Mouse (Mus musculus) left cerebral cortex, adult 2 months (tissue): ENCODE results near the gene Tmem169. TPM values are rescaled to one million over a fixed set of nuclear protein-coding genes. Genes with fewer than 3 reads are reported as not detected.

Source experiments
- DNase-seq, 2 experiments: peaks; one replicate each; pipeline ENCODE4 v3.0.0; 2021 to 2022; ENCODE audit warnings: low spot score in 2 of 2, mixed read lengths in 1 of 2; ENCODE audit errors: extremely low spot score in 1 of 2
- H3K27ac ChIP-seq: fragments of 200-600 bp; 2 replicates; pipeline ENCODE4 v1.8.1; 2022
- H3K4me3 ChIP-seq: fragments of 200-600 bp; 2 replicates; pipeline ENCODE4 v1.8.1; 2022
- CTCF ChIP-seq: fragments of 200-600 bp; IDR thresholded peaks from 2 replicates; pipeline ENCODE4 v1.8.1; 2022; ENCODE audit warnings: antibody characterized with exemption, mild to moderate bottlenecking, moderate library complexity
- intact Hi-C: fragments of 180-260 bp; cut with DNase I; formaldehyde crosslinking; loops from one replicate; pipeline ENCODE4 v1.15.1; 2025
- total RNA-seq, 2 experiments: library from RNA; stranded (reverse); gene quantifications; 2 replicates each; pipeline ENCODE4 v1.2.3; 2021

The Tmem169 gene
- total RNA-seq, 2 experiments from 2014 or later: 17.7 to 19.4 TPM

DNA sequence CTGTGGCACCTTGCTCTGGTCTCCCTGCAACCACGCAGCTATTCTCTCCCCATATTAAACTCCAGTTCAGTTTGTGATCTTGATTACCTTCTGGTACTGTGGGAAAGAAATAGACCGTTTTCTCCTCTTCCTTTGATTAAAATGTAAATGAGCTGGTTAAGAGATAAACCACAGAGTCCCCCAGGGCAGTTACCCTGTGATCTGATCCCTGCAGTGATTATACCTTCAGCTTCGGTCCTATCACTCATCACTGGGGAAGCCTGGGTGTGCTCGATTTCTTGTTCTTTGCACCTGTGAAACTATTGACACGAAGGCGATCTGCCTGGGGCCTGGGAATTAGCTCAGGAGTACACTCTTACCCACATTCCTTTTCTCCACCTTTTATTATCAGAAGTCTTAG lies 63.7 kb downstream of the Tmem169 start:
- H3K4me3 ChIP-seq: no peak overlapping the region
- DNase-seq: no peak
- H3K27ac ChIP-seq: no peak overlapping the region
- intact Hi-C loops: no loop called here
- no peak for TF ChIP-seq CTCF

Other genes with a start within 250 kb of the Tmem169 start
- 1 to 10 TPM; 4.1 to 4.9 TPM for gene Mreg, start 72.1 kb upstream of the Tmem169 start, total RNA-seq
- 1 to 10 TPM; 4.8 to 5.6 TPM for gene Pecr, start 55 bp upstream of the Tmem169 start, total RNA-seq
- gene Xrcc5, start 23.1 kb downstream of the Tmem169 start, total RNA-seq: 10 to 100 TPM; 16.9 to 18.2 TPM